Mouse (Mus musculus) granulocyte monocyte progenitor cell, adult 5-6 weeks (primary cell): ENCODE results near the gene Vmn2r124. TPM values are rescaled to one million over a fixed set of nuclear protein-coding genes. Genes with fewer than 3 reads are reported as not detected.
"Not testable (repeated sequence)": the region's sequence is repeated elsewhere in the genome, so short reads cannot be mapped to it uniquely, and the experiment has no call there.

Experiments
- ATAC-seq: replicated peaks from 2 replicates; pipeline ENCODE4 v1.8.0; 2016; ENCODE audit warnings: mild to moderate bottlenecking, moderate TSS enrichment, inconsistent platforms; ENCODE audit not compliant: poor library complexity, severe bottlenecking
- total RNA-seq, 2 experiments: library from RNA; stranded (forward) in 1 of 2; stranded (reverse) in 1 of 2; fragments of 200-712, 200-1000 nt in 1 of 2; fragments of >200 nt in 1 of 2; fragmentation: Nextera tagmentation in 1 of 2; gene quantifications; 2 replicates each; pipeline ENCODE4 v1.2.3; 2014 to 2017

Vmn2r124 gene
- total RNA-seq (2014; fragmentation: Nextera tagmentation) = not detected in 2 replicates
- not detected in 2 replicates for total RNA-seq (2017)

- no peak for ATAC-seq
These were observed at the start of gene Vmn2r124 for GRCm38 (mm10) chr17:18049124-18049523. Vmn2r124 (plus strand) TSS chr17:18049424.

DNA sequence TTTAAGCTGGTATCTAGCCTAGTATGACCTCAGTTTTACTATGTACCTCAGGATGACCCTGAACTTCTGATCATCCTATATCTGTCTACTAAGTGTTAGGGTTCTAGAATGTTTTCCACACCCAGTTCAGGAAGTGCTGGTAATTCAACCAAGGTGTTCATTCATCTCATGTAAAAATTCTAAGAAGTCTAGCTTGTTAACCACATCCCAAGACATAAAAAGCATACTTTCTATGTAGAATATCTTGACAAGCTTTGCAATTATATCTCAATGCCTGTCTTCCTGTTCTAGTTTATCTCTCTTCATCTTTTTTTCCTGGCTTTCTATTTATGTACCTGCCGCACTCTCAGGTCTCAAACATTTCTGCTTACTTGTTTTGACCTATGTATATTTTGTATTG, 44.5 kb upstream of the Vmn2r124 start:
- no peak for ATAC-seq

- no peak for ATAC-seq
These were observed 27.8 kb upstream of the Vmn2r124 start, which contains the start of gene Fpr-rs4 for GRCm38 (mm10) chr17:18021433-18021832. Fpr-rs4 (plus strand) TSS chr17:18021733.

GRCm38 (mm10) chr17:18084716-18085115, 35.5 kb downstream of the Vmn2r124 start, which contains the start of gene Vmn2r91:
Vmn2r91 (plus strand) TSS chr17:18085016.
- ATAC-seq = not testable (repeated sequence)

- ATAC-seq = not testable (repeated sequence)
These were observed 46.4 kb downstream of the Vmn2r124 start for GRCm38 (mm10) chr17:18095626-18096025.

- not testable (repeated sequence) for ATAC-seq
These were observed 53.0 kb downstream of the Vmn2r124 start for GRCm38 (mm10) chr17:18102265-18102664.

Other genes with a start within 250 kb of the Vmn2r124 start
- gene Spaca6, start 222.3 kb upstream of the Vmn2r124 start, total RNA-seq (2014; fragmentation: Nextera tagmentation) = 1.6 and 3.2 TPM in 2 replicates
- not detected in 2 replicates for gene Spaca6, start 222.3 kb upstream of the Vmn2r124 start, total RNA-seq (2017)
- not detected in 2 replicates for gene Has1, start 194.2 kb upstream of the Vmn2r124 start, total RNA-seq (2014; fragmentation: Nextera tagmentation)
- not detected in 2 replicates for gene Has1, start 194.2 kb upstream of the Vmn2r124 start, total RNA-seq (2017)
- gene Fpr1, start 165.5 kb upstream of the Vmn2r124 start, total RNA-seq (2014; fragmentation: Nextera tagmentation) = not detected in 2 replicates
- gene Fpr1, start 165.5 kb upstream of the Vmn2r124 start, total RNA-seq (2017) = 1.1 and 2.9 TPM in 2 replicates
- not detected in 2 replicates for gene Fpr2, start 161.6 kb upstream of the Vmn2r124 start, total RNA-seq (2014; fragmentation: Nextera tagmentation)
- gene Fpr2, start 161.6 kb upstream of the Vmn2r124 start, total RNA-seq (2017) = 3.5 and 5.0 TPM in 2 replicates
- gene Fpr3, start 161.6 kb upstream of the Vmn2r124 start, total RNA-seq (2014; fragmentation: Nextera tagmentation) = not detected in 2 replicates
- gene Fpr3, start 161.6 kb upstream of the Vmn2r124 start, total RNA-seq (2017) = not detected in 2 replicates
- not detected in 2 replicates for gene Fpr-rs4, start 27.7 kb upstream of the Vmn2r124 start, total RNA-seq (2014; fragmentation: Nextera tagmentation)
- gene Fpr-rs4, start 27.7 kb upstream of the Vmn2r124 start, total RNA-seq (2017) = not detected in 2 replicates
- not detected in 2 replicates for gene Vmn2r91, start 35.6 kb downstream of the Vmn2r124 start, total RNA-seq (2014; fragmentation: Nextera tagmentation)
- gene Vmn2r91, start 35.6 kb downstream of the Vmn2r124 start, total RNA-seq (2017) = not detected in 2 replicates
- gene Vmn2r92, start 102.5 kb downstream of the Vmn2r124 start, total RNA-seq (2014; fragmentation: Nextera tagmentation) = not detected in 2 replicates
- not detected in 2 replicates for gene Vmn2r92, start 102.5 kb downstream of the Vmn2r124 start, total RNA-seq (2017)
- gene Vmn2r94, start 228.3 kb downstream of the Vmn2r124 start, total RNA-seq (2014; fragmentation: Nextera tagmentation) = not detected in 2 replicates
- gene Vmn2r94, start 228.3 kb downstream of the Vmn2r124 start, total RNA-seq (2017) = not detected in 2 replicates
- not detected in 2 replicates for gene Vmn2r93, start 248.7 kb downstream of the Vmn2r124 start, total RNA-seq (2014; fragmentation: Nextera tagmentation)
- gene Vmn2r93, start 248.7 kb downstream of the Vmn2r124 start, total RNA-seq (2017) = not detected in 2 replicates